ENCODE assay signal across 18 mouse cellular contexts in the genomic region with DNA sequence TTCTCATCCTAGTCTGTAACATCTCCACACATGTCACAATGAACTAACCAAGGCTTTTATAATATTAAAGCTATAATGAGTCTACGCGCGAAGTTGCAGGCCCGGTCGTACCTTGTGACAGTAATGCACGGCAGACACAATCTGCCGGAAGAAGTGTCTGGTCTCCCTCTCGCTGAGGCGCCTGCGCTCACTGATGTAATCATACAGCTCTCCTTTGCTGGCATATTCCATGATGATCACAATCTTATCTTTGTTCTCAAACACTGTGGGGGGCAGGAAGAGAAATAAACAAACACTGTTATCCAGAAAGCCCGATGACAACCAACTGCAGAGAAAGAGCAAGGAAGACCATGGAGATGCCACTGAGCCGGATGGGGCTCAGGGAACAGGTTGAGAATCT. TPM values are rescaled to one million over a fixed set of nuclear protein-coding genes. Genes with fewer than 3 reads are reported as not detected.
A peak's percentile ranks its signal among the peaks of the same experiment; 100 is the strongest.
DNase-seq lines count a peak whose midpoint lies in the region; ATAC-seq and TF ChIP-seq lines count a peak whose summit lies in the region.
"Had no signal": no experiment of that assay in that cellular context is flagged by ENCODE, and none has a peak within 500 bp of the region (broad histone marks: within the 10 kb centered on the region; RNA-seq: fewer than 3 reads in every experiment).

No protein-coding gene starts in this region.

- H3K9me3 ChIP-seq in heart, embryonic 10.5 days: no peaks in the 10 kb centered on the region
- H3K9me3 ChIP-seq in forebrain, embryonic 15.5 days: no peaks in the 10 kb centered on the region
- H3K9me3 ChIP-seq: limb, embryonic 15.5 days; midbrain, embryonic 12.5 days; neural tube, embryonic 13.5 days; stomach, embryonic 15.5 days had no signal

- no peaks in the 10 kb centered on the region for H3K27me3 ChIP-seq in heart, embryonic 10.5 days (ENCODE audit: insufficient read depth, poor library complexity, severe bottlenecking)
- H3K27me3 ChIP-seq in heart, adult 2 months (ENCODE audit: control insufficient read depth, insufficient read depth, low read length): no peaks in the 10 kb centered on the region
- no peaks in the 10 kb centered on the region for H3K27me3 ChIP-seq in forebrain, embryonic 15.5 days
- H3K27me3 ChIP-seq: limb, embryonic 15.5 days; midbrain, embryonic 12.5 days; neural tube, embryonic 13.5 days; stomach, embryonic 15.5 days had no signal

- no peaks in the 10 kb centered on the region for H3K79me2 ChIP-seq in heart, adult 2 months (replicated peaks; ENCODE audit: control insufficient read depth, insufficient read depth, low read length)

- H3K4me2 ChIP-seq in forebrain, embryonic 15.5 days (replicated peaks): no peak overlapping the region
- H3K4me2 ChIP-seq: limb, embryonic 15.5 days; midbrain, embryonic 12.5 days; neural tube, embryonic 13.5 days; stomach, embryonic 15.5 days had no signal

- H3K9ac ChIP-seq in heart, adult 2 months (ENCODE audit: low read depth, low read length): no peak overlapping the region
- H3K9ac ChIP-seq in forebrain, embryonic 15.5 days (replicated peaks): no peak overlapping the region
- H3K9ac ChIP-seq: limb, embryonic 15.5 days; midbrain, embryonic 12.5 days; neural tube, embryonic 13.5 days; stomach, embryonic 15.5 days had no signal

- intact Hi-C loops in heart, adult 2 months (cut with DNase I): no loop called here

- no peak for TF ChIP-seq CTCF in heart, adult 2 months (IDR thresholded peaks at IDR 0.05)
- TF ChIP-seq CTCF in layer of hippocampus, adult 2 months (conservative IDR thresholded peaks at IDR 0.05): no peak

- peaks cover 77% of the 10 kb centered on the region for H3K4me1 ChIP-seq in heart, embryonic 10.5 days
- H3K4me1 ChIP-seq in heart, adult 2 months (ENCODE audit: control insufficient read depth, insufficient read depth, low read length): peaks cover 37% of the 10 kb centered on the region
- peaks cover 66% of the 10 kb centered on the region for H3K4me1 ChIP-seq in forebrain, embryonic 15.5 days

- no peak for ATAC-seq in forebrain, embryonic 15.5 days (replicated peaks)
- ATAC-seq: inflammation-experienced regulatory T-cells, adult 6 months; lung, postnatal 0 days had no signal

- H3K36me3 ChIP-seq in heart, embryonic 10.5 days: peaks cover 12% of the 10 kb centered on the region; the same call in 1 of the 2 replicates
- H3K36me3 ChIP-seq in heart, adult 2 months (ENCODE audit: control insufficient read depth, insufficient read depth, low read length): peaks cover 21% of the 10 kb centered on the region
- 0 out of 2 replicates have a peak, but pooled peaks cover 4% of the 10 kb centered on the region for H3K36me3 ChIP-seq in forebrain, embryonic 15.5 days
- H3K36me3 ChIP-seq: midbrain, embryonic 12.5 days; stomach, embryonic 15.5 days had no signal

- 0 out of 2 replicates have a peak overlapping the region, but pooled peaks have one; percentile 70 for H3K27ac ChIP-seq in heart, embryonic 10.5 days
- H3K27ac ChIP-seq in heart, adult 2 months: no peak overlapping the region
- peak overlapping the region; percentile 83 for H3K27ac ChIP-seq in layer of hippocampus, adult 2 months
- H3K27ac ChIP-seq in forebrain, embryonic 15.5 days (replicated peaks): peak overlapping the region; percentile 69
- H3K27ac ChIP-seq: limb, embryonic 15.5 days; midbrain, embryonic 12.5 days; stomach, embryonic 15.5 days had no signal

- no peak for TF ChIP-seq POLR2A in heart, adult 2 months (IDR thresholded peaks at IDR 0.05; ENCODE audit: insufficient read depth, low read depth, low read length)

- TF ChIP-seq EP300 in heart, adult 2 months (IDR thresholded peaks at IDR 0.05; ENCODE audit: insufficient read depth, low read depth, low read length): no peak

- no peak overlapping the region for H3K4me3 ChIP-seq in heart, embryonic 10.5 days
- no peak overlapping the region for H3K4me3 ChIP-seq in heart, adult 2 months
- H3K4me3 ChIP-seq in layer of hippocampus, adult 2 months: no peak overlapping the region
- no peak overlapping the region for H3K4me3 ChIP-seq in forebrain, embryonic 15.5 days
- H3K4me3 ChIP-seq: limb, embryonic 15.5 days; midbrain, embryonic 12.5 days; neural tube, embryonic 13.5 days; stomach, embryonic 15.5 days had no signal

- WGBS in heart, embryonic 10.5 days: 50% methylated on average over 12 of the region's 12 CpGs
- WGBS in heart, adult 2 months: 78% methylated on average over 12 of the region's 12 CpGs
- 72% methylated on average over 12 of the region's 12 CpGs for WGBS in forebrain, embryonic 15.5 days

- DNase-seq in heart, embryonic 10.5 days (ENCODE audit: low spot score): no peak
- no peak for DNase-seq in heart, adult 2 months
- DNase-seq in layer of hippocampus, adult 2 months (ENCODE audit: low spot score in 2 of 2): no peak
- DNase-seq in layer of hippocampus, adult 8-10 months (ENCODE audit: low spot score in 2 of 2): no peak
- peak; percentile 84 for DNase-seq in brain, adult 2 months (ENCODE audit: low read depth, low spot score)
- no peak for DNase-seq in embryo, embryonic 11 days
- DNase-seq: cerebellum, adult 9-10 months; heart, postnatal 36 days; kidney, adult 9 months; thymus, adult 18-20 months; thymus, postnatal 4 days had no signal

RNA-seq across cellular contexts. Expression of gene Nuak1, which starts 46.5 kb away (rescaled TPM):
- polyA plus RNA-seq in heart, embryonic 10.5 days (2016; fragmentation: Nextera tagmentation; extraction: Ambion mirVana): 1.8 and 1.9 TPM in 2 replicates
- 10 to 100 TPM; 27.0 to 29.0 TPM for total RNA-seq in heart, adult 2 months (2021)
- 15.3 and 32.0 TPM in 2 replicates for polyA plus RNA-seq in heart, adult 2 months (2012; rRNA removed)
- total RNA-seq in layer of hippocampus, adult 2 months (2021): 10 to 100 TPM; 47.9 to 51.4 TPM
- 10 to 100 TPM; 52.6 to 70.1 (median 59.9) TPM for total RNA-seq in layer of hippocampus, adult 8-10 months (2022)
- 11.6 and 12.6 TPM in 2 replicates for polyA plus RNA-seq in forebrain, embryonic 15.5 days (2015; fragmentation: Nextera tagmentation; extraction: Ambion mirVana)
- polyA plus RNA-seq: inflammation-experienced regulatory T-cells, adult 6 months had no signal
